Mouse (Mus musculus) myocyte (in vitro differentiated cells): Measurements from ENCODE around the gene Fam71b.

Experiments used
- CEBPB ChIP-seq: IDR thresholded peaks from 2 replicates; pipeline ENCODE4 v1.6.1; 2011; ENCODE audit warnings: mild to moderate bottlenecking, moderate library complexity; ENCODE audit not compliant: poor library complexity, insufficient read depth, severe bottlenecking
- POLR2A ChIP-seq: IDR thresholded peaks from one replicate; pipeline ENCODE4 v1.6.1; 2011; ENCODE audit warnings: low read depth, mild to moderate bottlenecking, control low read depth, moderate library complexity; ENCODE audit not compliant: insufficient read length
- TCF12 ChIP-seq: IDR thresholded peaks from one replicate; pipeline ENCODE4 v1.6.1; 2011; ENCODE audit warnings: mild to moderate bottlenecking, control low read depth; ENCODE audit not compliant: poor library complexity, insufficient read depth, severe bottlenecking
- TCF3 ChIP-seq: IDR thresholded peaks from one replicate; pipeline ENCODE4 v1.6.1; 2011; ENCODE audit warnings: low read depth, control low read depth; ENCODE audit not compliant: insufficient read length
- USF1 ChIP-seq: IDR thresholded peaks from one replicate; pipeline ENCODE4 v1.6.1; 2011; ENCODE audit warnings: low read depth, mild to moderate bottlenecking, control low read depth, moderate library complexity

DNA sequence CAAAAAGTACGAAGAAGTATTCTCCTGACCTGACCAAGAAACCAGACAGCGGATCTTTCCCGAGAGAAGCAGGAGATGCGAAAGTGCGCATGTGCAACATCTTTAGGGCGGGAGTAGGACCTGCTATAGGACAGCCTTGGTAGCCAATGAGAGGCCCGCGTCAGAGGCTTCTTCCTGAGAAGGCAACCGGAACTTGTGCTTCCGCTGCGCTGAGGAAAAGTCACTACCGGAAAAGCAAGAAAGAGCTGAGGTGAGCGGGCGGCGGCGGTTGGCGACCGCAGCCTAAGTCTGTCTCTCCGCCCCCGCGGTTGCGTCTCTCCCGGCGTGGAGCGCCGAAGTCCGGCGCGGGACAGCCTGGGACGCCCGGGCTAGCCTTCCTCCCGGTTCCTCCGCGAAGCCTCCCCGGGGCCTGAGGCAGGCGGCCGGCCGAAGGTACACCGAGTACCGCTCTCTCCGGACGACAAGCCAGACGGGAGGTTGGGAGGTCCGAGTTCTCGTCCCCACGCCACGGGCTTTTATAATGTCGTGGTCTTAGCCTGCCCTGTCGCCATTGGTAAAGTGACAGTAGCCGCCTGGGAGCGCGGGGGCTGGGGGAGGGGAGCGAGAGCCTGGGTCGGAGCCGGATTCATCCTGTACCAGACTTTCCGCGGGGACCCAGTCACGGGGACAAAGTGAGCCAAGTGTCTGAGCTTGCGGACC is 40.5 kb downstream of the Fam71b start, which contains the start of gene Med7:
- TF ChIP-seq POLR2A (peak; percentile 77), USF1 (no peak), TCF12 (no peak), TCF3 (no peak), CEBPB (no peak)
